Mouse (Mus musculus) T-helper 2 cell (primary cell): ENCODE results near the gene Pnkp.

Experiments
- in situ Hi-C: fragments of 300-600 bp; cut with MboI, MseI; formaldehyde crosslinking; loops from one replicate; pipeline ENCODE4 v1.15.1; 2025; ENCODE audit warnings: high pct_unique_total_duplicates

The Pnkp gene

GRCm38 (mm10) chr7:44857042-44857552 lies at the start of gene Pnkp:
TSS of gene Pnkp (plus strand) at chr7:44857139.
- in situ Hi-C loops = no loop called here

- in situ Hi-C loops = no loop called here
Measured at GRCm38 (mm10) chr7:44808927-44809326, 48.0 kb upstream of the Pnkp start.

- in situ Hi-C loops = no loop called here
Measured at GRCm38 (mm10) chr7:44809466-44809865, 47.5 kb upstream of the Pnkp start.

GRCm38 (mm10) chr7:44810365-44810764 lies 46.6 kb upstream of the Pnkp start:
- in situ Hi-C loops = loop anchor here (10.0 kb wide), 2 partner anchors 66 to 256 kb away; partner anchors contain the start of genes Nr1h2 and Vrk3

DNA sequence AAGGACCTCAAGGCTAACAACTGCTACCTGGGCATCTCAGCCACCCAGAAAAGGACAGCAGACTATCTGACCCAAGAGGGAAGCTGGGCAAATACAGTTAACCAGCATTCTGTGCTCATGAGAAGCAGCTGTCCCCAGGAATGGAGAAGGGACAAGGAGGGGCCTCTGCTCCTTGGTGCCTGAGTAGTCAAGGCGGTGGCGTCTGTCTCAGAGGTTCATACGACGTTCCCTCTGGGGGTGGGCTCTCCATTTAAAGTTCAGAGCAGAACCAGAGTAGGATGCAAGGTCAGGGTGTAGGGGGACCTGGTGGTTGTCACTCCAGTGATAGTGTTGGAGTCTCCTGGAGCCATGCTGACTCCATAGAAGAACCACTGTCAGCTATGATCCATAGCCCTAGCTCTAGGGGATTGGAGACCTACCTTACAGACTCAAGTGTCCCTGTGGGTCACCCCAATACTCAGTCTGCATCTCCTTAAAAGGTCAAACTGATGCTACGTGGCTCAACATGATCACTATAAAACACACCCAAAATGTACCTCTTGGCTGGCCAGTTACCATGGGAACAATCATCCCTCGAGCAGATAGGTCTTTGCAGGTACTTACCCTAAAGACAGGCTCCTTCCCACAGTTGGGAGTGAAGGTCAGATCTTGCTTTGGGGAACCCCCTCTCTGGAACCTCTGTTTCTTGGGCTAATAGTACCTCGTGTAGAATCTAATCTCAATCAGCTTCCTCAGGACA lies 46.0 kb upstream of the Pnkp start:
- in situ Hi-C loops = loop anchor here (10.0 kb wide), 2 partner anchors 66 to 256 kb away; partner anchors contain the start of genes Nr1h2 and Vrk3

GRCm38 (mm10) chr7:44812651-44813325 lies 44.2 kb upstream of the Pnkp start:
- in situ Hi-C loops = loop anchor here (10.0 kb wide), 2 partner anchors 68 to 258 kb away; partner anchors contain the start of genes Nr1h2 and Vrk3

- in situ Hi-C loops = loop anchor here (10.0 kb wide), 2 partner anchors 69 to 259 kb away; partner anchors contain the start of genes Nr1h2 and Vrk3
Measured at GRCm38 (mm10) chr7:44813985-44814384, 43.0 kb upstream of the Pnkp start.

GRCm38 (mm10) chr7:44814423-44814822 lies 42.5 kb upstream of the Pnkp start:
- in situ Hi-C loops = loop anchor here (10.0 kb wide), 2 partner anchors 70 to 260 kb away; partner anchors contain the start of genes Nr1h2 and Vrk3

DNA sequence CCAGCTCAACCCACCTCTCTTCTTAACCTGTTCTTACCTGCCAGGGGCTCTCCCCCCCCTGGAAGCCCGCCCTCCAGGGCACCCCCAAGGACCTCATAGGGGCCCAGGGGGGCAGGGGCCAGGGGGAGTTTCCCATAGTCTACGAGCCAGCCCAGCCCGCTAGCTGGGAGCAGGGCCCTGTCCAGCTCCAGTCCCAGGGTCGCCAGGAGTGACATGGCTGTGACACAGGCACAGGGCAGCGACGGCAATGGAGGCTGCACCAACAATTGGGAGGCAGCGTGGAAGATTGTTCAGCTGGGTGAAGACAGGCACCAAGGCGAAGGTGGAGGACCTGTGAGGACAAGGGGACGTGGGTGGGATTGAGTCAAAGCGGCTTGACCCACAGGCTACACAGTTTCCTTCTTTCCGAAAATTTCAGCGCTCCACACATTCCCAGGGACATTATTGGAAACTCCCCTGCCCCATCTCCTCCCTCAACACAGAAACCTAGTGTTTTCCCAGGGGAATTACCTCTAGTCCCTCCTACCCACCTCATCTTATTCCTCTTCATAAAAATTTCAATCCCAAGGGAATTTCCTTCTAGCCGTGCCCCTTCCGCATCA lies 41.9 kb upstream of the Pnkp start:
- in situ Hi-C loops = loop anchor here (10.0 kb wide), 2 partner anchors 70 to 260 kb away; partner anchors contain the start of genes Nr1h2 and Vrk3

DNA sequence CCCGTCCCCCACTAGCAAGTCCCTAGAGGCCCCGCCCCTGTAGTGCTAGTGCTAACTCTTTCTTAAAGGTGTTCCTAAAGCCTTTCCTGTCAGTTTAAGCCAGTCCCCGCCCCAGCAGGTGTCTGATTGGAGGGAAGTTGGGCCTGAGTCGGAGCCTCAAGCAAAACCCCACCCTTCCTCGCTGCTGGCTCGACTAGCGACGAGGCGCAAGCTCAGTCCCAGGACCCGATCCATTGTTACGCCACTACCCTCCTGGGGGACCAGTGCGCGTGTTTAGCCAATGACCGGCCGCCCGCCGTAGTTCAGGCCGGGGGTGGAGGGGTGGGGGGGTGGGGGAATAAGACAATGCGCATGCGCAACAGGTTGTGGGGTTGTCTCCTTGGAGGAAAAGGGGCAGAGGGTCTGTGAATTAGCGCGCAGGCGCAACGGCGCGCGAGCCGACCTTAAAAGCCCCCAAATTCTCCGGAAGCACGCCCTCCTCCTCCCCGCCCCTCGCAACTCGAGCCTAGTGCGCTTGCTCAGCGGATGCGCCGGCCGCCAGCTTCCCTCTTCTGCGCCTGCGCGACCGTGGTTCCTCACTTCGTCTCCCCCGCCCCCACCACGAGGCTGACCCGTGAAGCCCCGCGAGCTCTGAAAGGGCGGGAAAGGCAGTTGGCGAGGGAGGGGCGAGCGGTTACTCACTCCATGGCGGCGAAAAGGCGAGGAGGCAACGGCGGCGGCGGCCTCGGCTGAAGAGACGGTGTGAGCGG lies 41.0 kb upstream of the Pnkp start, which contains the start of the genes Nup62 and Il4i1:
Gene Nup62 (plus strand): TSS at position 368 of the 749 bp plus-strand sequence.
Gene Il4i1 (plus strand): TSS at position 667 of the 749 bp plus-strand sequence.
- in situ Hi-C loops = loop anchor here (10.0 kb wide), 2 partner anchors 71 to 261 kb away; partner anchors contain the start of genes Nr1h2 and Vrk3

DNA sequence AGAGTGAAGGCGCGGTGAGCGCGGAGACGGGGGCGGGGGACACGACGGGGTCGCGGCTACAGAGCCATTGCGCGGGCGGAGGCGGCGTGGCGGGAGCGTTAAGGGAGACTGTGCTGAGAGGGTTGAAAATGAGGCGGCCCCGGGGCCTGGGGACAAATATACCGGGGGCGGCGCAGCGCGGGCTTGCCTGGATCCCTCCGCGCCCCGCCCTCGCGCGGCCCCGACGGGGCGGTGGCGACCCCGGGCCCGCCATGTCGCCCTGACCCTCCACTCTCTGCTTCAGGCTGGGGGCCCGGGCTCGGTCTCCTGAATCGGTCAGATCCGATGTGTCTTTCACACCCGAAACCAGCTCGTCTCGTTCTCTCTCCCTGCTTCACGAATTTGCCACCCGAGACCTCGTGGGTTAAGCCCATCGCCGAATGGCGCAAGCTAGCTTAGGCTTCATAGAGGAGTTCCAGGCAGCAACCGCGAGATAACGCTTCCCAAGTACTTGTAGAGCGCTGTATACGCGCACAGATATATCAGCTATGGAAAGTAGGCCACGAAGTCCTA lies 40.4 kb upstream of the Pnkp start, which contains the start of gene Atf5:
Gene Atf5 (minus strand): TSS at position 189 of the 552 bp plus-strand sequence.
- in situ Hi-C loops = loop anchor here (10.0 kb wide), 2 partner anchors 72 to 262 kb away; partner anchors contain the start of genes Nr1h2 and Vrk3

- in situ Hi-C loops = loop anchor here (10.0 kb wide), 2 partner anchors 73 to 263 kb away; partner anchors contain the start of genes Nr1h2 and Vrk3
Measured at GRCm38 (mm10) chr7:44817441-44817840, 39.5 kb upstream of the Pnkp start.

DNA sequence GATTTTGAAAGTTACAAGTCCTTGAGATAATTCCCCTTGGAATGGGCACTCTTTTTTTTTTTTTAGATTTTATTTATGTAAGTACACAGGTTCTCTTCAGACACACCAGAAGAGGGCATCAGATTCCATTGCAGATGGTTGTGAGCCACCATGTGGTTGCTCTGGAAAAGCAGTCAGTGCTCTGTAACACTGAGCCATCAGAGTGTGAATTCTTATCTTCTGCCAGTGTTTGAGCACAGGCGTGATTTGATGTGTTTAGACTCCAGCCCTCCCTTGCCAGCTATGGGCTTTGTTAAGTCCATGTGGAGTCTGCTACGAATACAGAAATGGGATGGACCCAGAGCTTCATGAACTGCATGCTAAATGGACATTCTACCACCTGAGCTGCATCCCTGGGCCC lies 38.8 kb upstream of the Pnkp start:
- in situ Hi-C loops = loop anchor here (10.0 kb wide), 2 partner anchors 73 to 263 kb away; partner anchors contain the start of genes Nr1h2 and Vrk3

DNA sequence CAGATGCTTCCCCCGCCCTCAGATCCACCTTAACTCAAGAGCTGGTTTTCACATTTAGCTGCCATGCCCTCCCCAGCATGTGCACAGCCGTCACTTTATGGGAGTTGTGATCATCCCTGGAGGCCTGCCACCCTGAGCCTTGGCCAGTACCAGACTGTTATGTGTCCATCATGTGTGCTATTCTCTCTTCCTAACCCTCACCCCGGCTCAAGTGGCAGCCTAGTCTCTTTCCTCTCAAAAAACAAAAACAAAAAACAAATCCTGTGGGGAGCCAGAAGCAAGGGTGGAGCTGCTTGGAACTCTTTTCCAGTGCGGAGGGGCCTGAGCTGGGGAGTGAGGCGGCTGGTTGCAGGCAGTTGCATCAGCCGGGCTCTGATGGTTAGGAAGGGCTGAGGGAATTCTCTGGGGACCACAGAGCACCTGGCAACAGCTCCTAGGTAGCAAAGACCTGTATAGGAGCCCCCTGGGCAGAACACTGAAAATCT lies 38.1 kb upstream of the Pnkp start:
- in situ Hi-C loops = loop anchor here (10.0 kb wide), 2 partner anchors 74 to 264 kb away; partner anchors contain the start of genes Nr1h2 and Vrk3

GRCm38 (mm10) chr7:44819391-44819790 lies 37.5 kb upstream of the Pnkp start:
- in situ Hi-C loops = loop anchor here (10.0 kb wide), 2 partner anchors 75 to 265 kb away; partner anchors contain the start of genes Nr1h2 and Vrk3

- in situ Hi-C loops = loop anchor here (10.0 kb wide), 2 partner anchors 75 to 265 kb away; partner anchors contain the start of genes Nr1h2 and Vrk3
Measured at GRCm38 (mm10) chr7:44819863-44820262, 37.1 kb upstream of the Pnkp start.

DNA sequence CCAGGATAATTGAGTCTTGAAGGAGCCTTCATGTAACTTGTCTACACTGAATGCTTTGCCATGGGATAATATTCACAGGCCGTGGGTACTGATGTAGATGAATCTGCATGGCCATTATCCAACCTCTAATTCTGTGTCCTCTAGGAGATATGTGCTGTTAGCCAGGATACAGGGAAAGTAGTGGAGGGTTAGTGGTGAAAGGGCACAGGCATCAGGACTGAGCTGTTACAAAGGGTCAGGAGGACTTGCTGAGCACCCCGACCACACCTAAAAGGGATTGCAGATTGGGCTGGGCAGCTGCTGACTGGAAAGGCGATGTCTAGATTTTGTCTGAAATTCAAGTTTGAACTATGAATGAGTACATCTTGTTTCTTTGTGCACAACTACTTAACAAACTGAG lies 36.4 kb upstream of the Pnkp start:
- in situ Hi-C loops = no loop called here

- in situ Hi-C loops = no loop called here
Measured at GRCm38 (mm10) chr7:44821666-44822448, 35.1 kb upstream of the Pnkp start.

DNA sequence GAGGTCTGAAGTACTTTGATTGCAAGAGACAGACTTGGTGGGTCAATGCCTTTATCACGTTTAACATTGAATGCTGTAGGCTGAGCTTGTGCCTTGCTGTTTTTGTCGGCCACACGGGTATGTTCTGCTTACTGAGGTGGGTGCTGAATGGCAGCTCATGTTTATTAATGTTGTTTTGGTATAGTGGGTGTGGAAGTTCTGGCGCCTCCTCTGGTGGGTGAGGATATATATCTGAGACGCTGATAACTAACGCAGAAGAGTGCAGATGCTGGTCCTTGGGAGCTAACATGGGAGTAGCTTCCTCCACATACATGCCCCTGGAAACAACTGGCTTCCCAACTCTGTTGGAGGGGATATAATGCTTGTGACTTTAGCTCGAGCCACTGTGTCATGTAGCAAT lies 33.5 kb upstream of the Pnkp start:
- in situ Hi-C loops = no loop called here
